Mouse (Mus musculus): ENCODE measurements around the gene Abracl.

The Abracl gene

GRCm38 (mm10) chr10:18022312-18022711 is 776 bp downstream of the Abracl start:
- peak; percentile 54 to 62 for DNase-seq (ENCODE audit: low read depth in 2 of 2, low spot score in 2 of 2)

DNA sequence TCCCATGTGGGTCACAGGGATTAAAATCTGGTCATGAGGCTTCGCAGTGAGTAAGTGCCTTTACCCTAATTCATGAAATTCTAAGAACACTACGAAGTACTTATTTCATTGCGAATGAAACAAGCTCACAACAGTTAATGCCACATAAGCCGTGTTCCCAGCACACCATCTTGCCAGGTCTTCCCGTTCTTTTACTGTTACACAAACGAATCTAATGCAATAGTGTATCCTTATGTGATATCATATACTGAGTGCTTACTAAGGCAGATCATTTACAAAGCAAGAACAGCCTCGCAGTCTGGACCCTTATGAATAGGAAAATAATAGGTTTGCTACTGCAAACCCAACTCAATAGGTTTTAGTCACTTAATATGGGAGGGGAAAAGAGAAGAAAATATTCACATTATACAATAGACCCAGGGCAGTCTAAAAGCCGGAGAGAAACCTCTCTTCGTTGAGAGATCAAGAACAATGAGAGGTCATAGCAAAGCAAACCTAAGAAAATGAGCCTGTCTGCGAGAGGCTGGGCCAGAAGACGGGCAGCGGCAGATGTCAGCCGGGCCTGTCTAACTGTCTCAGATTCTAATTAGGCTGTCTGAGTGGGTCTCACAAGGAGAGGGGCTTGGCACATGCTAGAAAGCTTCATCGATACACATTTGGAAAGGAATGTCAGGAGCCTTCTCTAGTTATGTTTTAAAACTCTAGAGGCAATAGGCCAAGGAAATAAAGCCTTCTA is 1.3 kb downstream of the Abracl start:
- no peak for DNase-seq (ENCODE audit: low read depth in 2 of 2, low spot score in 2 of 2)

- DNase-seq (ENCODE audit: low read depth in 2 of 2, low spot score in 2 of 2): no peak
Measured at GRCm38 (mm10) chr10:18020846-18021245, 2.2 kb downstream of the Abracl start.

GRCm38 (mm10) chr10:18020443-18020842 is 2.6 kb downstream of the Abracl start:
- DNase-seq (ENCODE audit: low read depth in 2 of 2, low spot score in 2 of 2): no peak

DNA sequence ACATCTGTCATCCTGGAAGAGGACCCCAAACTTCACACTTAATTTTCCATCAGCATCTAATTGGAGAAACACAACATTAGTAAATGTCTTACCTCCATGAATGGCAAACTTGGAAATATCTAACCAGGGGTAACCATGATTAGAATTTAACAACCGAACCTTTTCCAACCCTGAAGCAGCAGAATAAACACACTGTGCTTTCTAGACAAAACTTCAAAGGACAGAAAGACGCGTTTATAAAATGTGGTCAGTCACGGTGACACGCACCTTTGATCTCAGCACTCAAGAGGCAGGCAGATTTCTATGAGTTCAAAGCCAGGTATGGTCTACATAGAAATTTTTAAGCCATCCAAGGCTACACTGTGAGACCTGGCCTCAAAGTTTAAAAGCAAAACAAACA is 11.3 kb downstream of the Abracl start:
- no peak for DNase-seq (ENCODE audit: low read depth in 2 of 2, low spot score in 2 of 2)

DNA sequence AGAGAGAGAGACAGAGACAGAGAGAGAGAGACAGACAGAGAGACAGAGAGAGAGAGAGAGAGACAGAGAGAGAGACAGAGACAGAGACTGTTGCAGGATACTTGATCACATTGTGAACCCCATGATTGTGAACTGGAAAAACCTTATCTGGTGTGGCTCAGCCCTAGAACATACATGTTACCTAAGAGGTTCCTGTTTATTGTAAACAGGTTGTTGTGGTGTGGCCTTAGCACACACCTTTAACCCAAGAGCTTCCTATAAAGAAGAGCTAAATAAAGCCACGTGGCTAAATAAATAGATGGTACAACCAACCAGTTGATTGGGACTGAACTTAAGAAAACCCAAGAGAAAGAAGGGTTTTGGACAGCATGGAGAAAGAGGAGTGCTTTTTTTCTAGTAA is 13.3 kb downstream of the Abracl start:
- DNase-seq (ENCODE audit: low read depth in 2 of 2, low spot score in 2 of 2): no peak

GRCm38 (mm10) chr10:18008118-18008517 is 15.0 kb downstream of the Abracl start:
- DNase-seq (ENCODE audit: low read depth in 2 of 2, low spot score in 2 of 2): no peak

- no peak for DNase-seq (ENCODE audit: low read depth in 2 of 2, low spot score in 2 of 2)
Measured at GRCm38 (mm10) chr10:18007243-18007642, 15.8 kb downstream of the Abracl start.

- no peak for DNase-seq (ENCODE audit: low read depth in 2 of 2, low spot score in 2 of 2)
Measured at GRCm38 (mm10) chr10:18006756-18007155, 16.3 kb downstream of the Abracl start.

GRCm38 (mm10) chr10:18005136-18005955 is 17.7 kb downstream of the Abracl start:
- DNase-seq (ENCODE audit: low read depth in 2 of 2, low spot score in 2 of 2): no peak

- DNase-seq (ENCODE audit: low read depth in 2 of 2, low spot score in 2 of 2): no peak
Measured at GRCm38 (mm10) chr10:18003966-18004637, 19.0 kb downstream of the Abracl start.

DNA sequence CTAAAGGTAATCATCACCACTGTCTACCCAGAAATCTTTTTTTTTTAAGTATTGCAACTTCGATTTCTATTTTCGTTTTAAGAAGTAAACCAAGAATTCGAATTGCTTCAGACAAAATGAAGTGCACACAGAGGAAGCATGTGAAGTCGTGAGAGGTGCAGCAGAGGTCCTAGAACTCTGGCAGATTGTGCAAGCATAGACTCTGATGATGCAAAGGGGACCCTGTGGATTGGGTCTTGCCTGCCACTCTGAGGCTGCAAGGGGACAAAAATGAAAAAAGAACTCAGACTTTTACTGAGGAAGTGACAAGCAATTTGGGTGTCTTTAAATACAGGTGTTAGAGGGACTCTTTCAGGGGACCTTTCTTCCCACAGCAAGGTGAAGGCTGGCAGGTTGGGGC is 32.5 kb downstream of the Abracl start:
- DNase-seq (ENCODE audit: low read depth in 2 of 2, low spot score in 2 of 2): no peak

- no peak for DNase-seq (ENCODE audit: low read depth in 2 of 2, low spot score in 2 of 2)
Measured at GRCm38 (mm10) chr10:17989136-17989535, 34.0 kb downstream of the Abracl start.

- DNase-seq (ENCODE audit: low read depth in 2 of 2, low spot score in 2 of 2): peak; percentile 33 to 42
Measured at GRCm38 (mm10) chr10:17987823-17988423, 35.2 kb downstream of the Abracl start.

GRCm38 (mm10) chr10:17983313-17983712 is 39.8 kb downstream of the Abracl start:
- no peak for DNase-seq (ENCODE audit: low read depth in 2 of 2, low spot score in 2 of 2)

GRCm38 (mm10) chr10:17966090-17966489 is 57.0 kb downstream of the Abracl start:
- no peak for DNase-seq (ENCODE audit: low read depth in 2 of 2, low spot score in 2 of 2)
